Mouse (Mus musculus) spleen, adult 2 months (tissue): ENCODE data around the gene Armc6.

ENCODE experiments used
- CTCF ChIP-seq: fragments of 200-500 bp; IDR thresholded peaks from 2 replicates; pipeline ENCODE4 v1.5.1; 2011; ENCODE audit warnings: mild to moderate bottlenecking, inconsistent platforms; ENCODE audit not compliant: insufficient read depth, insufficient read length, insufficient replicate concordance; ENCODE audit errors: extremely low read depth
- POLR2A ChIP-seq: fragments of 200-500 bp; IDR thresholded peaks from 2 replicates; pipeline ENCODE4 v1.6.1; 2011; ENCODE audit warnings: low read depth, low read length, inconsistent platforms

- TF ChIP-seq CTCF (no peak), POLR2A (no peak)
Observed at GRCm38 (mm10) chr8:70188707-70189106, 45.6 kb downstream of the Armc6 start.
